Mouse (Mus musculus): Measurements from ENCODE around the gene Gria3. TPM values are rescaled to one million over a fixed set of nuclear protein-coding genes. Genes with fewer than 3 reads are reported as not detected.
A peak's percentile ranks its signal among the peaks of the same experiment; 100 is the strongest.

Gene Gria3
- polyA plus RNA-seq, 1 experiment from 2014 or later, result 1.9 TPM

DNA sequence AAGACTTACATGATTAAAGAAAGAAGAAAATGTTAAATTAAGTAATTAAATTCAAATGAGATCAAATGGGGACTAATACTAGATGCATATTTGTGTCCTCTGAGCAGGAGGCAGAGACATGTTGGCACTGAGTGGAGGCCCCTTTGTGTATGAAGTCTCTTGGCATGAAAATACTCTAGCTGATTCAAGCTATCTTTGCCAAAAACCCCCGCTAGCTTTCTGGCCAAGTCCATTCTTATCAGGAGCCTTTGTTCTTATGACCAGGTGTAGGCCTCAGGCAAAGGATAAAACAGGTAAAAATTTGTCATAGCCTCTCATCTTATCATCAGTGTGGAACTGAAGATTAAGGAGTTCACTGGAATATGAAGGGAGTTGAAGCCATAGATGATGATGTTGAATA is 206.5 kb downstream of the Gria3 start:
- no peaks in the 10 kb centered on the region for H3K9me3 ChIP-seq (ENCODE audit: control insufficient read depth, low read length)
- no peaks in the 10 kb centered on the region for H3K36me3 ChIP-seq (ENCODE audit: control insufficient read depth, insufficient read depth, low read length)
- H3K4me3 ChIP-seq (ENCODE audit: low read depth, low read length), result no peak overlapping the region
- ATAC-seq (ENCODE audit: insufficient number of reproducible peaks, low FRiP score, low TSS enrichment, low read depth) (no peak), DNase-seq (ENCODE audit: low spot score) (no peak)
- no peak overlapping the region for H3K4me2 ChIP-seq (ENCODE audit: low read depth, severe bottlenecking)
- WGBS, result 91% methylated on average over 1 of the region's 1 CpGs
- no peaks in the 10 kb centered on the region for H3K27me3 ChIP-seq (ENCODE audit: control insufficient read depth, insufficient read depth, low read length)
- no peak overlapping the region for H3K9ac ChIP-seq (ENCODE audit: low read length)
- no peaks in the 10 kb centered on the region for H3K4me1 ChIP-seq (ENCODE audit: control insufficient read depth, insufficient read depth, low read length)
- no peak overlapping the region for H3K27ac ChIP-seq (replicated peaks; ENCODE audit: low read depth, low read length)

DNA sequence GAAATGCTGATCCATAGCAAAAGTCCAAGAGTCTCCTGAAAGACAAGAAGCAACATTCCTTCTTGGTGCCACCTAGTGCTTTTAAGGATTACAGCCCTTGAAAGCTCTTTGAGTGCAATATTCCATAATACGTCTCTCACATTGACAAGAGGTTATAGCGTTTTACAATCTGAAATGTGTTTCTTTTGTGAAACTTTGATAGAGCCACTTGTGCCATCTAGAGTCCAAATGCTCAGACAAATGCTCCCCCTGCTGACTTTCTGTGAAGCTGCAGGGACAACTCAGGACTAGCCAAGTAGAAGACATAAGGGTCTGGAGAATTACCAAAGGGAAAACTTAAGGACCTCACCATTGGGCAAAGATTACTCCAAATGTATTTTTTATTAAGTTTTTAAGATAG is 214.3 kb downstream of the Gria3 start:
- peak; percentile 25 for DNase-seq (ENCODE audit: low spot score)
- no peak for ATAC-seq (ENCODE audit: insufficient number of reproducible peaks, low FRiP score, low TSS enrichment, low read depth)
- H3K27me3 ChIP-seq (ENCODE audit: control insufficient read depth, insufficient read depth, low read length), result no peaks in the 10 kb centered on the region
- H3K9me3 ChIP-seq (ENCODE audit: control insufficient read depth, low read length), result no peaks in the 10 kb centered on the region
- no peak overlapping the region for H3K4me2 ChIP-seq (ENCODE audit: low read depth, severe bottlenecking)
- H3K27ac ChIP-seq (replicated peaks; ENCODE audit: low read depth, low read length), result no peak overlapping the region
- H3K36me3 ChIP-seq (ENCODE audit: control insufficient read depth, insufficient read depth, low read length), result no peaks in the 10 kb centered on the region
- H3K4me3 ChIP-seq (ENCODE audit: low read depth, low read length), result no peak overlapping the region
- H3K9ac ChIP-seq (ENCODE audit: low read length), result no peak overlapping the region
- no peaks in the 10 kb centered on the region for H3K4me1 ChIP-seq (ENCODE audit: control insufficient read depth, insufficient read depth, low read length)
- WGBS, result 48% methylated on average over 2 of the region's 2 CpGs

DNA sequence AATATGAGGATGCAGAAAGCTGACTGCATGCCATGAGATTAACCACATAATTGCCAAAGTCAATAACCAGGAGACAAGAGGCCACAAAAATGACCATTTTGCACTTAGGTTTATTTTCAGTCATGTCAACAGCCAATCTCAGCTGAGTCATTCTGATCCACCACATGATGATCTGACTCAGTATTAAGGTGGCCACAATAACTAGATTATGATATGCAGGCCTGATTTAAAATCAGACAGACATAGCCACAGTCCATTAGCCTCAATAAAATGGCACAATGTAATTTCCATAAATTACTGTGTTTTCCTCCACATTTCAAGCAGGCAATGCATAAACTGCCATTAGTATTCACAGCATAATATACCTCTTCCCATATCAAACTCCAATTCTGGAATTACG is 216.3 kb downstream of the Gria3 start:
- Histone ChIP-seq H3K36me3 (ENCODE audit: control insufficient read depth, insufficient read depth, low read length) (no peaks in the 10 kb centered on the region), H3K4me1 (ENCODE audit: control insufficient read depth, insufficient read depth, low read length) (no peaks in the 10 kb centered on the region), H3K4me3 (ENCODE audit: low read depth, low read length) (no peak overlapping the region), H3K9ac (ENCODE audit: low read length) (no peak overlapping the region), H3K9me3 (ENCODE audit: control insufficient read depth, low read length) (no peaks in the 10 kb centered on the region), H3K27me3 (ENCODE audit: control insufficient read depth, insufficient read depth, low read length) (no peaks in the 10 kb centered on the region), H3K4me2 (ENCODE audit: low read depth, severe bottlenecking) (no peak overlapping the region), H3K27ac (replicated peaks; ENCODE audit: low read depth, low read length) (no peak overlapping the region)
- ATAC-seq (ENCODE audit: insufficient number of reproducible peaks, low FRiP score, low TSS enrichment, low read depth) (no peak), DNase-seq (ENCODE audit: low spot score) (no peak)
- 85% methylated on average over 1 of the region's 1 CpGs for WGBS

DNA sequence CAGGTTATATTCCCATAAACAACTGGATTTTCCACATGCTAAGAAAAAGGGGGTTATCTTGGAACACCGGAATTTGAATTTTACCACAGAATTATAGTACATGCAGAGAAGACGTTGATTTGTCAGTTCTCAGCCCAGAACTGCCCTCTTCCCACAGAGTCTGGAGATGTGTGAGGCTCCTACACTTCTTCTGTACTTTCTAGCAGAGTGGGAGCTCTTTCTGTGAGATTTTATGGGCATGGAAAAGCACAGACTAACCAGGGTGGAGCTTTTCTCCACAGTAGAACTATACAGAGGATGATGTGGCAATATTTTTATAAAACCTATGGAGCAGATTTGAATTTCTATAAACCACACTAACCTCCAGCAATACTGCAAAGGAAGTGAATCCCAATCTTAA is 217.7 kb downstream of the Gria3 start:
- H3K9me3 ChIP-seq (ENCODE audit: control insufficient read depth, low read length), result no peaks in the 10 kb centered on the region
- no peak for ATAC-seq (ENCODE audit: insufficient number of reproducible peaks, low FRiP score, low TSS enrichment, low read depth)
- 88% methylated on average over 2 of the region's 2 CpGs for WGBS

DNA sequence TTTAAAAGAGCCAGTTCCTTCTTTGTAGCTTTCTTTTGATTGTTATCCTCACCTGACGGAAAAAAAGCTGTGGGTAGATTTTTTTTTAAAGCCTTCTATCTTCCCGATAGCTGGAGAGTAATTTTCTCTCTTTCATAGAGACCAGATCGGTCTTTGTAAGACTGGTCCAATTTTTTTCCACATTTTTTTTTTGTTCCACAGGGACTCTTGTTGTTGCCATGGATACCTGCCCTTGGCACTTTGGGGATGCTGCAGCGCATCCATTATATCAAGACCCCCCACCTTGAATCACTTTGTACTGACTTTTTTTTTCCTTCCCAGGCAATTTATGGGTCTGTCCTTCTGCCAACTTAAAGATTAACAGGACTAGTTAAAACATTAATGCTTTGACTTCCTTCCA is 232.9 kb downstream of the Gria3 start:
- Histone ChIP-seq H3K36me3 (ENCODE audit: control insufficient read depth, insufficient read depth, low read length) (no peaks in the 10 kb centered on the region), H3K27ac (replicated peaks; ENCODE audit: low read depth, low read length) (no peak overlapping the region), H3K9me3 (ENCODE audit: control insufficient read depth, low read length) (no peaks in the 10 kb centered on the region), H3K9ac (ENCODE audit: low read length) (no peak overlapping the region), H3K4me2 (ENCODE audit: low read depth, severe bottlenecking) (no peak overlapping the region), H3K4me3 (ENCODE audit: low read depth, low read length) (no peak overlapping the region), H3K27me3 (ENCODE audit: control insufficient read depth, insufficient read depth, low read length) (no peaks in the 10 kb centered on the region), H3K4me1 (ENCODE audit: control insufficient read depth, insufficient read depth, low read length) (no peaks in the 10 kb centered on the region)
- WGBS, result 84% methylated on average over 4 of the region's 4 CpGs
- DNase-seq (ENCODE audit: low spot score) (no peak), ATAC-seq (ENCODE audit: insufficient number of reproducible peaks, low FRiP score, low TSS enrichment, low read depth) (no peak)

More for the DNA sequence above, 217.7 kb downstream of the Gria3 start:
- Histone ChIP-seq H3K27ac (replicated peaks; ENCODE audit: low read depth, low read length) (no peak overlapping the region), H3K4me1 (ENCODE audit: control insufficient read depth, insufficient read depth, low read length) (no peaks in the 10 kb centered on the region), H3K36me3 (ENCODE audit: control insufficient read depth, insufficient read depth, low read length) (no peaks in the 10 kb centered on the region), H3K4me3 (ENCODE audit: low read depth, low read length) (no peak overlapping the region), H3K4me2 (ENCODE audit: low read depth, severe bottlenecking) (no peak overlapping the region), H3K9ac (ENCODE audit: low read length) (no peak overlapping the region), H3K27me3 (ENCODE audit: control insufficient read depth, insufficient read depth, low read length) (no peaks in the 10 kb centered on the region)
- no peak for DNase-seq (ENCODE audit: low spot score)

DNA sequence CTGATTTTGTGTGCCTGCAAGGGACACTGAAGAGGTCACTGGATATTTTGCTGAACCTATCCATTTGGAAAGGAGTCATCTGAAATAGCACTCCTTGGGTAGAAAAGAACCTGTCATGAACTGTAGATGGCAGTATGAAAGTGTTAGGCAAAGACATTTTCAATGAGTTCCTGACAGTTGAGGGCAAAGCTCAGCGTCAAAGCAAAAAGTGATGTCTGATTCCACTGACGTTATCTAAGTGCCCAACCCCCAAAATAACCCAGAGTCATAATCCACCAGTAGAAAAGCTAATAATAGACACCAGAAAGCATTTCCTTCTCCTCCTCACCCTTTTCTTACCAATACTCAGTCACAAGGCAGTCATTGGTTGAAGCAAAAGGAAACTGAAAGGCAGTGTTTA is 244.3 kb downstream of the Gria3 start:
- H3K4me2 ChIP-seq (ENCODE audit: low read depth, severe bottlenecking), result no peak overlapping the region
- no peaks in the 10 kb centered on the region for H3K36me3 ChIP-seq (ENCODE audit: control insufficient read depth, insufficient read depth, low read length)
- no peak for ATAC-seq (ENCODE audit: insufficient number of reproducible peaks, low FRiP score, low TSS enrichment, low read depth)
- no peak overlapping the region for H3K9ac ChIP-seq (ENCODE audit: low read length)
- H3K9me3 ChIP-seq (ENCODE audit: control insufficient read depth, low read length), result no peaks in the 10 kb centered on the region
- no peak overlapping the region for H3K4me3 ChIP-seq (ENCODE audit: low read depth, low read length)
- H3K27me3 ChIP-seq (ENCODE audit: control insufficient read depth, insufficient read depth, low read length), result no peaks in the 10 kb centered on the region
- 65% methylated on average over 2 of the region's 2 CpGs for WGBS
- H3K27ac ChIP-seq (replicated peaks; ENCODE audit: low read depth, low read length), result no peak overlapping the region
- DNase-seq (ENCODE audit: low spot score), result no peak
- H3K4me1 ChIP-seq (ENCODE audit: control insufficient read depth, insufficient read depth, low read length), result no peaks in the 10 kb centered on the region

DNA sequence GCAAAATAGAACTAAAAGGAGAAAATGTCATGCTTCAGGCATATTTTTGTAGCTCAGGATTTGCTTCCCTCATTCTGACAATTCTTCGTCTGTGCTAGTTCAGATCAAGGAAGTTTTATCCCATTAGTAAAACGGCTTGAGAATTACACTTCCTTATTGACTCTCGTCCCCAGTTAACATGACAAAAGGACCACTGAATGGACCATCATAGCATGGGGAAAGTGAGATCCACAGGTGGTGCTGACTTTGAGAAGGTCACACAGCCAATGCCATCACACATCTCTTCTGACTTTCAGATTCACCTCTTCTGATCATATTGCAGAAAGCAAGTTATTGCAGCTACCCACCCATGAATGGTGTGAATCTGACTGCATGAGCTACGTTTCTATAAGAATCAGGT is 257.1 kb downstream of the Gria3 start:
- Histone ChIP-seq H3K9me3 (ENCODE audit: control insufficient read depth, low read length) (no peaks in the 10 kb centered on the region), H3K27ac (replicated peaks; ENCODE audit: low read depth, low read length) (no peak overlapping the region), H3K4me1 (ENCODE audit: control insufficient read depth, insufficient read depth, low read length) (no peaks in the 10 kb centered on the region), H3K36me3 (ENCODE audit: control insufficient read depth, insufficient read depth, low read length) (no peaks in the 10 kb centered on the region), H3K9ac (ENCODE audit: low read length) (no peak overlapping the region), H3K4me2 (ENCODE audit: low read depth, severe bottlenecking) (no peak overlapping the region), H3K4me3 (ENCODE audit: low read depth, low read length) (no peak overlapping the region), H3K27me3 (ENCODE audit: control insufficient read depth, insufficient read depth, low read length) (no peaks in the 10 kb centered on the region)
- WGBS, result 71% methylated on average over 4 of the region's 4 CpGs
- DNase-seq (ENCODE audit: low spot score) (no peak), ATAC-seq (ENCODE audit: insufficient number of reproducible peaks, low FRiP score, low TSS enrichment, low read depth) (no peak)

DNA sequence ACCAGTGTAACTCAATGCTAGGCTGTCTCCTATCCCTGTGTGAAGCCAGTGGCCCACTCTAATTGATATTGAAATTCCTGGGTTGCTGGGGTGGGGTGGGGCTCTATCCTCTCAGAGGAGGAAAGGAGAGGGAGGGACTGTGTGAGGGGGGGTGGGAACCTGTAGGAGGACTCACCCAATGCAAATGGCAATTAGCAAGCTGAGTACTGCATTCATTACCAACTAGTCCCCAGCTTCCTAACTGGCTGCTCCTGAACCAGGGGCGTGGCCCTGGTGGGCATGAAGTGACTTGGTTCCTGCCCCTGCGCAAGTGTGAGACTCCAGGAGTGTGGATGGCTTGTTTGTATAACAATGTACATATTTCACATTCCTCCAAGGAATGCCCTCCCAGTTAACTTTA is 288.2 kb downstream of the Gria3 start:
- Histone ChIP-seq H3K4me1 (ENCODE audit: control insufficient read depth, insufficient read depth, low read length) (no peaks in the 10 kb centered on the region), H3K4me2 (ENCODE audit: low read depth, severe bottlenecking) (no peak overlapping the region), H3K9me3 (ENCODE audit: control insufficient read depth, low read length) (no peaks in the 10 kb centered on the region), H3K27me3 (ENCODE audit: control insufficient read depth, insufficient read depth, low read length) (no peaks in the 10 kb centered on the region), H3K27ac (replicated peaks; ENCODE audit: low read depth, low read length) (no peak overlapping the region), H3K4me3 (ENCODE audit: low read depth, low read length) (no peak overlapping the region), H3K36me3 (ENCODE audit: control insufficient read depth, insufficient read depth, low read length) (no peaks in the 10 kb centered on the region), H3K9ac (ENCODE audit: low read length) (no peak overlapping the region)
- 36% methylated on average over 2 of the region's 2 CpGs for WGBS
- DNase-seq (ENCODE audit: low spot score) (no peak), ATAC-seq (ENCODE audit: insufficient number of reproducible peaks, low FRiP score, low TSS enrichment, low read depth) (no peak)

DNA sequence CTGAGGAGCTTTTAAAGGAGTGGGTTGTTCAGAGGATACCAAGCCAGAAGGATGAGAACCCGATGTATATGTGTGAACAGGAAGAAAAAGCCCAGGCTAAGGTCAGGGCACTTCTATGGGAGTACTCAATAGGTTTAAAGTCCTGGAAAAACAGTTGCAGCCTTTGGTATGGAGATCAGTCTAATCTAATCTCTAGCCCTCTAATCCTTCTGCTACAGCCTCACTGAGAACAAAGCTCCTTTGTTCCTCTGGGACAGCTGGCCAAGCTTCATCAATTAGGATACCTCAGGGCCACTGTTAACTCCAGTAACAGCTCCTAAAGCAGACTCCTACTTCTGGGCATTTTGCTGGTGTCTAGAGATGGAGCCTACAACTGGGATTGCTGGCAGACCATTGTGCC is 291.4 kb downstream of the Gria3 start:
- H3K4me3 ChIP-seq (ENCODE audit: low read depth, low read length), result no peak overlapping the region
- no peaks in the 10 kb centered on the region for H3K27me3 ChIP-seq (ENCODE audit: control insufficient read depth, insufficient read depth, low read length)
- no peak for DNase-seq (ENCODE audit: low spot score)
- H3K27ac ChIP-seq (replicated peaks; ENCODE audit: low read depth, low read length), result no peak overlapping the region
- H3K4me2 ChIP-seq (ENCODE audit: low read depth, severe bottlenecking), result no peak overlapping the region
- H3K4me1 ChIP-seq (ENCODE audit: control insufficient read depth, insufficient read depth, low read length), result no peaks in the 10 kb centered on the region
- no peak for ATAC-seq (ENCODE audit: insufficient number of reproducible peaks, low FRiP score, low TSS enrichment, low read depth)
- no peaks in the 10 kb centered on the region for H3K36me3 ChIP-seq (ENCODE audit: control insufficient read depth, insufficient read depth, low read length)
- H3K9ac ChIP-seq (ENCODE audit: low read length), result no peak overlapping the region
- H3K9me3 ChIP-seq (ENCODE audit: control insufficient read depth, low read length), result no peaks in the 10 kb centered on the region
- WGBS, result 65% methylated on average over 1 of the region's 1 CpGs

Data from limb, embryonic 11.5 days (tissue).